Mouse (Mus musculus) small intestine, adult 2 months (tissue): ENCODE measurements around the gene Tek.

ENCODE experiments used
- CTCF ChIP-seq: fragments of 200-500 bp; IDR thresholded peaks from 2 replicates; pipeline ENCODE4 v1.5.1; 2012; ENCODE audit warnings: low read depth, mild to moderate bottlenecking, control low read depth, inconsistent platforms, low read length, moderate library complexity, mixed read lengths; ENCODE audit not compliant: insufficient replicate concordance, insufficient read length; ENCODE audit errors: extremely low read depth
- POLR2A ChIP-seq: fragments of 200-500 bp; IDR thresholded peaks from 2 replicates; pipeline ENCODE4 v1.6.1; 2012; ENCODE audit warnings: low read depth, mild to moderate bottlenecking, control low read depth, inconsistent platforms, low read length, moderate library complexity

DNA sequence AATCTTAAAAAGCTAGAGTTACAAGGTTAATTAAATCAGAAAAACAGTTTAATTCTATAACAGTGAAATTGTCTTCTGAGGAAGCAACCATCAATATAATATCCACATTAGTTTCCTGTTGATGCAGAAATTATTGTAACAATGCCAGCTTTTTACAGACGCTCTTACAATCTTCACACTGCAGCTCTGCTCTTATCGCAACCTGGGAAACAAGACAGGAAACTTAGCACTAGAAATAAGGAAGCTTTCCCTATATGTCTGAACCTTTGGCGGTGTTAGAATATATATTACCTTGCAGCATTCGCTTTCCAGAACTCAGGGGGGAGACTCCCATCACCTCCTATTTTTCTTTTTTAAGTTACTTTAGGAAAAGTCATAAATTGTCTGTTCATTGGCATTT is 48.0 kb upstream of the Tek start:
- TF ChIP-seq CTCF, result no peak
- no peak for TF ChIP-seq POLR2A
